Mouse (Mus musculus): ENCODE measurements around the gene Rapgefl1. TPM values are rescaled to one million over a fixed set of nuclear protein-coding genes. Genes with fewer than 3 reads are reported as not detected.

Gene Rapgefl1
- total and polyA plus RNA-seq, 3 experiments, result 0.27 to 0.35 TPM; not detected in 1

DNA sequence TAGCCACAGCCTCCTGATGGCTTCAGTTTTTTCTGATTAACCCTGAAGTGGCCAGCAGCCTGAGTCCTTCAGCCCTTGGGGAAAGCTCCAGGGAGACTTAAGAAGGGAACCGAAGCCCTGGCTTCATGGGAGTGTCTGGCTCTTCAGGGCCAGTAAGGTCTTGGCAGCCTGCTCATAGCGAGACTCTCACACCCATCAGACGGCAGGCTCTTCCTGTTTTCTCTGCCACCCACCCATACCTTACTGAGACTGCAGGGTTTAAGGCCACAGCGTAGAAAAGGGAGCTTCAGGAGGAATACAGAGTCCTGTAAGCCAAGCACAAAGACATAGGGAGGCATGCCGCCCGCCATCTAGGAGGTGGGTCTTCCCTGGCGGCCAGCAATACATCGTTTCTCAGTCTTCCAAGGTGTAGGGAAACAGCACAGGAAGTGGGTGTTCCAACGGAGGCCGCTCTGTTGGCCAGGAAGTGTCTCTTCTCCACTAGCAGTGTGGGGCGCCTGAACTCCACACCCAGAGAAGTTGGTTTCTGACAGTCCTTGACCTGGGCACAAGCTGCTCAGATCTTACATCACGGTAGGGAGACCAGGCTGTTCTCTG lies 64.0 kb downstream of the Rapgefl1 start:
- H3K27me3 ChIP-seq (ENCODE audit: insufficient read depth, low read length), result no peaks in the 10 kb centered on the region
- H3K4me3 ChIP-seq (ENCODE audit: low read depth, low read length), result no peak overlapping the region
- ATAC-seq (ENCODE audit: extremely low read depth, insufficient number of reproducible peaks, low FRiP score, poor library complexity, severe bottlenecking) (no peak), DNase-seq (ENCODE audit: low spot score) (no peak)
- H3K4me1 ChIP-seq (ENCODE audit: insufficient read depth, low read depth, low read length), result peaks cover 49% of the 10 kb centered on the region
- peaks cover 83% of the 10 kb centered on the region for H3K36me3 ChIP-seq (replicated peaks)
- H3K9me3 ChIP-seq (replicated peaks), result no peaks in the 10 kb centered on the region
- no peak for TF ChIP-seq CTCF (IDR thresholded peaks at IDR 0.05; ENCODE audit: low read depth, low read length)
- TF ChIP-seq GATA2 (IDR thresholded peaks at IDR 0.05; ENCODE audit: borderline replicate concordance, low read depth, low read length), result no peak
- no peak for TF ChIP-seq GATA1 (IDR thresholded peaks at IDR 0.05; ENCODE audit: borderline replicate concordance, low read length)
- TF ChIP-seq POLR2AphosphoS5 (IDR thresholded peaks at IDR 0.05; ENCODE audit: insufficient replicate concordance, low read depth, low read length), result no peak
- TF ChIP-seq TAL1 (conservative IDR thresholded peaks at IDR 0.05; ENCODE audit: low read depth, low read length), result no peak

DNA sequence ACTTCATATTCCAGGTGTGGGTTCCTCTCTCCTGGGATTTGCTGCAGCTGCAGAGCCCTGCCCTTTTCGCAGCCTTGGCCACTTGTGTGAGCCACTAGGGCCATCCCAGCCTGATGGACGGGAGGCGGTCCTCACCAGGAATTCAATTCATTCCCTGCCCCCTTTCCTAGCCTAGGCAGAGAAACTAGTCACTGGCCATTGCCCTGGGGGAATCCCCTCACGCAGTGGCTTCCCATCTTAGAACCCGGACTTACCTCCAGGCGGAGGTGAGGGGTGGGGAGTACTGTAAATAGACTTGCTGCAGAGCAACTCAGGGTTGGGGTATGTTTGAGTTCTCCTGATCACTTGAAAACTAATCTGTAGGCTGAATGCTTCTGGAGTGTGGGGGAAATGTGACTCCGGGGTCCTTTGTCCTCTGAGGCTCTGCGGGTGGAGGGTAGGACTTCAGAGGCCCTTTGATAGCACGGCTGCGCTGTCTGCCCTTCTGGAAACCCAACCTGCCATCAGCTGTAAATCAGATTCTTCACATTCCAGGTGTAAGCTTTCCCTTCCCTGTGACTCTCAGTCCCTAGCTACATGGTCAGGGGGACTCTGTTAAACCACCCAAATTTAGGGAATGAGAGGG lies 66.1 kb downstream of the Rapgefl1 start:
- no peaks in the 10 kb centered on the region for H3K27me3 ChIP-seq (ENCODE audit: insufficient read depth, low read length)
- H3K4me3 ChIP-seq (ENCODE audit: low read depth, low read length), result no peak overlapping the region
- H3K36me3 ChIP-seq (replicated peaks), result peaks cover 67% of the 10 kb centered on the region
- TF ChIP-seq TAL1 (conservative IDR thresholded peaks at IDR 0.05; ENCODE audit: low read depth, low read length), result no peak
- TF ChIP-seq GATA2 (IDR thresholded peaks at IDR 0.05; ENCODE audit: borderline replicate concordance, low read depth, low read length), result no peak
- TF ChIP-seq GATA1 (IDR thresholded peaks at IDR 0.05; ENCODE audit: borderline replicate concordance, low read length), result no peak
- no peak for TF ChIP-seq CTCF (IDR thresholded peaks at IDR 0.05; ENCODE audit: low read depth, low read length)
- TF ChIP-seq POLR2AphosphoS5 (IDR thresholded peaks at IDR 0.05; ENCODE audit: insufficient replicate concordance, low read depth, low read length), result no peak
- DNase-seq (ENCODE audit: low spot score) (no peak), ATAC-seq (ENCODE audit: extremely low read depth, insufficient number of reproducible peaks, low FRiP score, poor library complexity, severe bottlenecking) (no peak)
- no peaks in the 10 kb centered on the region for H3K9me3 ChIP-seq (replicated peaks)
- peaks cover 66% of the 10 kb centered on the region for H3K4me1 ChIP-seq (ENCODE audit: insufficient read depth, low read depth, low read length)

Other genes starting within 250 kb of the Rapgefl1 start
- gene Ormdl3, start 249.4 kb upstream of the Rapgefl1 start, total RNA-seq (2014; fragmentation: Nextera tagmentation), result 11.0 and 22.0 TPM in 2 replicates
- 55.0 and 57.0 TPM in 2 replicates for gene Ormdl3, start 249.4 kb upstream of the Rapgefl1 start, total RNA-seq (2017)
- 37.8 and 43.2 TPM in 2 replicates for gene Ormdl3, start 249.4 kb upstream of the Rapgefl1 start, polyA plus RNA-seq (2012)
- not detected in 2 replicates for gene Lrrc3c, start 238.5 kb upstream of the Rapgefl1 start, total RNA-seq (2014; fragmentation: Nextera tagmentation)
- not detected in 2 replicates for gene Lrrc3c, start 238.5 kb upstream of the Rapgefl1 start, total RNA-seq (2017)
- gene Lrrc3c, start 238.5 kb upstream of the Rapgefl1 start, polyA plus RNA-seq (2012), result not detected in 2 replicates
- gene Gm12355, start 211.1 kb upstream of the Rapgefl1 start, total RNA-seq (2014; fragmentation: Nextera tagmentation), result 1.3 TPM in 1 of 2 replicates, not detected in the other
- 1.7 and 3.4 TPM in 2 replicates for gene Gm12355, start 211.1 kb upstream of the Rapgefl1 start, total RNA-seq (2017)
- gene Gm12355, start 211.1 kb upstream of the Rapgefl1 start, polyA plus RNA-seq (2012), result not detected in 2 replicates
- gene Gsdma3, start 210.4 kb upstream of the Rapgefl1 start, total RNA-seq (2014; fragmentation: Nextera tagmentation), result not detected in 2 replicates
- 0.12 TPM in 1 of 2 replicates, not detected in the other for gene Gsdma3, start 210.4 kb upstream of the Rapgefl1 start, total RNA-seq (2017)
- not detected in 2 replicates for gene Gsdma3, start 210.4 kb upstream of the Rapgefl1 start, polyA plus RNA-seq (2012)
- not detected in 2 replicates for gene Gsdma2, start 190.0 kb upstream of the Rapgefl1 start, total RNA-seq (2014; fragmentation: Nextera tagmentation)
- 0.23 and 0.27 TPM in 2 replicates for gene Gsdma2, start 190.0 kb upstream of the Rapgefl1 start, total RNA-seq (2017)
- gene Gsdma2, start 190.0 kb upstream of the Rapgefl1 start, polyA plus RNA-seq (2012), result not detected in 2 replicates
- not detected in 2 replicates for gene Gsdma, start 172.4 kb upstream of the Rapgefl1 start, total RNA-seq (2014; fragmentation: Nextera tagmentation)
- gene Gsdma, start 172.4 kb upstream of the Rapgefl1 start, total RNA-seq (2017), result not detected in 2 replicates
- gene Gsdma, start 172.4 kb upstream of the Rapgefl1 start, polyA plus RNA-seq (2012), result 0.03 TPM in 1 of 2 replicates, not detected in the other
- 69.2 and 71.4 TPM in 2 replicates for gene Psmd3, start 154.2 kb upstream of the Rapgefl1 start, total RNA-seq (2014; fragmentation: Nextera tagmentation)
- gene Psmd3, start 154.2 kb upstream of the Rapgefl1 start, total RNA-seq (2017), result 75.6 and 76.1 TPM in 2 replicates
- 204 and 206 TPM in 2 replicates for gene Psmd3, start 154.2 kb upstream of the Rapgefl1 start, polyA plus RNA-seq (2012)
- gene Csf3, start 135.5 kb upstream of the Rapgefl1 start, total RNA-seq (2014; fragmentation: Nextera tagmentation), result not detected in 2 replicates
- gene Csf3, start 135.5 kb upstream of the Rapgefl1 start, total RNA-seq (2017), result 0.27 TPM in 1 of 2 replicates, not detected in the other
- not detected in 2 replicates for gene Csf3, start 135.5 kb upstream of the Rapgefl1 start, polyA plus RNA-seq (2012)
- 55.8 and 95.6 TPM in 2 replicates for gene Med24, start 107.3 kb upstream of the Rapgefl1 start, total RNA-seq (2014; fragmentation: Nextera tagmentation)
- 37.8 and 39.7 TPM in 2 replicates for gene Med24, start 107.3 kb upstream of the Rapgefl1 start, total RNA-seq (2017)
- 83.8 and 109 TPM in 2 replicates for gene Med24, start 107.3 kb upstream of the Rapgefl1 start, polyA plus RNA-seq (2012)
- 58.0 and 68.0 TPM in 2 replicates for gene Thra, start 96.1 kb upstream of the Rapgefl1 start, total RNA-seq (2014; fragmentation: Nextera tagmentation)
- 20.1 and 20.3 TPM in 2 replicates for gene Thra, start 96.1 kb upstream of the Rapgefl1 start, total RNA-seq (2017)
- 32.3 and 33.1 TPM in 2 replicates for gene Thra, start 96.1 kb upstream of the Rapgefl1 start, polyA plus RNA-seq (2012)
- 0.75 and 3.1 TPM in 2 replicates for gene Nr1d1, start 61.5 kb upstream of the Rapgefl1 start, total RNA-seq (2014; fragmentation: Nextera tagmentation)
- gene Nr1d1, start 61.5 kb upstream of the Rapgefl1 start, total RNA-seq (2017), result 0.93 TPM in 2 replicates
- 2.3 TPM in 2 replicates for gene Nr1d1, start 61.5 kb upstream of the Rapgefl1 start, polyA plus RNA-seq (2012)
- gene Msl1, start 41.3 kb upstream of the Rapgefl1 start, total RNA-seq (2014; fragmentation: Nextera tagmentation), result 38.0 and 52.2 TPM in 2 replicates
- 39.4 and 45.6 TPM in 2 replicates for gene Msl1, start 41.3 kb upstream of the Rapgefl1 start, total RNA-seq (2017)
- 36.5 and 44.9 TPM in 2 replicates for gene Msl1, start 41.3 kb upstream of the Rapgefl1 start, polyA plus RNA-seq (2012)
- gene Casc3, start 31.9 kb upstream of the Rapgefl1 start, total RNA-seq (2014; fragmentation: Nextera tagmentation), result 51.8 and 64.6 TPM in 2 replicates
- gene Casc3, start 31.9 kb upstream of the Rapgefl1 start, total RNA-seq (2017), result 13.9 and 17.8 TPM in 2 replicates
- gene Casc3, start 31.9 kb upstream of the Rapgefl1 start, polyA plus RNA-seq (2012), result 37.4 and 42.7 TPM in 2 replicates
- gene Wipf2, start 26.9 kb downstream of the Rapgefl1 start, total RNA-seq (2014; fragmentation: Nextera tagmentation), result 25.4 and 29.9 TPM in 2 replicates
- gene Wipf2, start 26.9 kb downstream of the Rapgefl1 start, total RNA-seq (2017), result 2.8 and 3.1 TPM in 2 replicates
- 21.5 and 23.9 TPM in 2 replicates for gene Wipf2, start 26.9 kb downstream of the Rapgefl1 start, polyA plus RNA-seq (2012)
- gene Cdc6, start 71.0 kb downstream of the Rapgefl1 start, total RNA-seq (2014; fragmentation: Nextera tagmentation), result 60.7 and 84.9 TPM in 2 replicates
- 52.7 and 63.4 TPM in 2 replicates for gene Cdc6, start 71.0 kb downstream of the Rapgefl1 start, total RNA-seq (2017)
- 3.4 and 4.1 TPM in 2 replicates for gene Cdc6, start 71.0 kb downstream of the Rapgefl1 start, polyA plus RNA-seq (2012)
- 109 and 110 TPM in 2 replicates for gene Rara, start 91.0 kb downstream of the Rapgefl1 start, total RNA-seq (2014; fragmentation: Nextera tagmentation)
- 16.9 and 17.1 TPM in 2 replicates for gene Rara, start 91.0 kb downstream of the Rapgefl1 start, total RNA-seq (2017)
- gene Rara, start 91.0 kb downstream of the Rapgefl1 start, polyA plus RNA-seq (2012), result 84.4 and 103 TPM in 2 replicates
- not detected in 2 replicates for gene Gjd3, start 146.2 kb downstream of the Rapgefl1 start, total RNA-seq (2014; fragmentation: Nextera tagmentation)
- gene Gjd3, start 146.2 kb downstream of the Rapgefl1 start, total RNA-seq (2017), result not detected in 2 replicates
- gene Gjd3, start 146.2 kb downstream of the Rapgefl1 start, polyA plus RNA-seq (2012), result not detected in 2 replicates
- gene Top2a, start 187.4 kb downstream of the Rapgefl1 start, total RNA-seq (2014; fragmentation: Nextera tagmentation), result 426 and 497 TPM in 2 replicates
- gene Top2a, start 187.4 kb downstream of the Rapgefl1 start, total RNA-seq (2017), result 717 and 752 TPM in 2 replicates
- gene Top2a, start 187.4 kb downstream of the Rapgefl1 start, polyA plus RNA-seq (2012), result 29.0 and 89.9 TPM in 2 replicates
- not detected in 2 replicates for gene Igfbp4, start 204.5 kb downstream of the Rapgefl1 start, total RNA-seq (2014; fragmentation: Nextera tagmentation)
- 0.98 and 1.3 TPM in 2 replicates for gene Igfbp4, start 204.5 kb downstream of the Rapgefl1 start, total RNA-seq (2017)
- gene Igfbp4, start 204.5 kb downstream of the Rapgefl1 start, polyA plus RNA-seq (2012), result 2.2 and 3.6 TPM in 2 replicates

All from G1E (cell line).